Mouse (Mus musculus) myocyte (in vitro differentiated cells): ENCODE measurements around the gene Serpinb13. TPM values are rescaled to one million over a fixed set of nuclear protein-coding genes. Genes with fewer than 3 reads are reported as not detected.

Source experiments
- H3K27me3 ChIP-seq: one replicate; pipeline ENCODE4 v1.6.1; 2011; ENCODE audit not compliant: control insufficient read depth, insufficient read depth, insufficient read length
- H3K36me3 ChIP-seq: one replicate; pipeline ENCODE4 v1.6.1; 2011; ENCODE audit not compliant: control insufficient read depth, insufficient read depth
- H3K4me2 ChIP-seq: one replicate; pipeline ENCODE4 v1.6.1; 2011; ENCODE audit warnings: low read depth, control low read depth
- H3K4me3 ChIP-seq: one replicate; pipeline ENCODE4 v1.5.1; 2011; ENCODE audit warnings: mild to moderate bottlenecking, control low read depth, moderate library complexity
- H3K79me2 ChIP-seq: one replicate; pipeline ENCODE4 v1.6.1; 2011; ENCODE audit not compliant: control insufficient read depth, insufficient read depth
- H3ac ChIP-seq: one replicate; pipeline ENCODE4 v1.6.1; 2011; ENCODE audit not compliant: control insufficient read depth, insufficient read length
- CEBPB ChIP-seq: IDR thresholded peaks from 2 replicates; pipeline ENCODE4 v1.6.1; 2011; ENCODE audit warnings: mild to moderate bottlenecking, moderate library complexity; ENCODE audit not compliant: poor library complexity, insufficient read depth, severe bottlenecking
- E2F4 ChIP-seq: IDR thresholded peaks from one replicate; pipeline ENCODE4 v1.6.1; 2011; ENCODE audit warnings: mild to moderate bottlenecking, control low read depth, moderate library complexity; ENCODE audit not compliant: insufficient read depth
- MAX ChIP-seq: IDR thresholded peaks from one replicate; pipeline ENCODE4 v1.6.1; 2011; ENCODE audit warnings: low read depth, mild to moderate bottlenecking, control low read depth
- MYOD1 ChIP-seq, 3 experiments: IDR thresholded peaks; one replicate each; pipeline ENCODE4 v1.6.1; 2011; ENCODE audit warnings: control low read depth in 2 of 3, low read depth in 2 of 3, mild to moderate bottlenecking in 2 of 3, moderate library complexity in 1 of 3; ENCODE audit not compliant: insufficient read length in 2 of 3, control insufficient read depth in 1 of 3
- MYOG ChIP-seq, 3 experiments: IDR thresholded peaks; one replicate each; pipeline ENCODE4 v1.6.1; 2011; ENCODE audit warnings: control low read depth in 2 of 3, low read depth in 2 of 3, mild to moderate bottlenecking in 2 of 3; ENCODE audit not compliant: insufficient read length in 2 of 3, control insufficient read depth in 1 of 3, insufficient read depth in 1 of 3
- POLR2A ChIP-seq: IDR thresholded peaks from one replicate; pipeline ENCODE4 v1.6.1; 2011; ENCODE audit warnings: low read depth, mild to moderate bottlenecking, control low read depth, moderate library complexity; ENCODE audit not compliant: insufficient read length
- POLR2AphosphoS2 ChIP-seq: IDR thresholded peaks from one replicate; pipeline ENCODE4 v1.6.1; 2011; ENCODE audit warnings: low read depth, control low read depth; ENCODE audit not compliant: insufficient read length
- REST ChIP-seq: IDR thresholded peaks from one replicate; pipeline ENCODE4 v1.6.1; 2011; ENCODE audit warnings: mild to moderate bottlenecking, control low read depth, moderate library complexity; ENCODE audit not compliant: insufficient read depth, insufficient read length
- SRF ChIP-seq: IDR thresholded peaks from one replicate; pipeline ENCODE4 v1.6.1; 2011; ENCODE audit warnings: low read depth; ENCODE audit not compliant: control insufficient read depth, insufficient read length
- TCF12 ChIP-seq: IDR thresholded peaks from one replicate; pipeline ENCODE4 v1.6.1; 2011; ENCODE audit warnings: mild to moderate bottlenecking, control low read depth; ENCODE audit not compliant: poor library complexity, insufficient read depth, severe bottlenecking
- TCF3 ChIP-seq: IDR thresholded peaks from one replicate; pipeline ENCODE4 v1.6.1; 2011; ENCODE audit warnings: low read depth, control low read depth; ENCODE audit not compliant: insufficient read length
- USF1 ChIP-seq: IDR thresholded peaks from one replicate; pipeline ENCODE4 v1.6.1; 2011; ENCODE audit warnings: low read depth, mild to moderate bottlenecking, control low read depth, moderate library complexity
- polyA plus RNA-seq: library from polyadenylated mRNA; unstranded; fragments of >200 nt; fragmentation: generic; extraction: Trizol; gene quantifications from one replicate; pipeline ENCODE4 v1.2.1, GENCODE M21; 2012; ENCODE audit warnings: missing spikeins

Serpinb13 gene
- not detected for polyA plus RNA-seq

DNA sequence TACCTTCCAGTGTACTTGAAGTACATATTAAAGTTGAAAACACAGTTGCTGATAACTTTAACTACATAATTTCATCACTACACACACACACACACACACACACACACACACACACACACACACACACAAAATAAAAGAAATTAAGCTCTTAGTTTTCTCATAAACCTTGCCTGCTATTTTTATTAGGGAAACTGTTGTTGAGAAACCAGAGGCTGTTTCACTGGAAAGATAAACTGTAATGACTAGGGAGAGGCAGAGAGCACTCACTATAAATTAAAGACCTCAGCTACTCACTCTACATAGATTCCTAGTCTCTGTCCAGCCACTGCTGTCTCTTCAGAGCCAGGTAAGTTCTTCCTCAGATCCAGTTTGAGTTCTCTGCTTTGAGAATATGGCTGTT lies at the start of gene Serpinb13:
Gene Serpinb13 (plus strand): TSS at position 301 of the 400 bp plus-strand sequence.
- Histone ChIP-seq H3K4me3 (no peak within 1 kb of the TSS), H3ac (no peak within 1 kb of the TSS), H3K27me3 (no peaks in the 10 kb centered on the region), H3K36me3 (no peaks in the 10 kb centered on the region), H3K4me2 (no peak within 1 kb of the TSS), H3K79me2 (no peaks in the 10 kb centered on the region)
- no peak for TF ChIP-seq MYOD1 (IDR thresholded peaks at IDR 0.05; ENCODE audit: control insufficient read depth in 1 of 3, insufficient read length in 2 of 3, low read depth in 2 of 3)
- TF ChIP-seq E2F4 = no peak
- TF ChIP-seq MYOG (IDR thresholded peaks at IDR 0.05; ENCODE audit: control insufficient read depth in 1 of 3, insufficient read depth in 1 of 3, insufficient read length in 2 of 3, low read depth in 2 of 3) = no peak
- TF ChIP-seq USF1 = no peak
- TF ChIP-seq POLR2AphosphoS2 = no peak
- no peak for TF ChIP-seq POLR2A

DNA sequence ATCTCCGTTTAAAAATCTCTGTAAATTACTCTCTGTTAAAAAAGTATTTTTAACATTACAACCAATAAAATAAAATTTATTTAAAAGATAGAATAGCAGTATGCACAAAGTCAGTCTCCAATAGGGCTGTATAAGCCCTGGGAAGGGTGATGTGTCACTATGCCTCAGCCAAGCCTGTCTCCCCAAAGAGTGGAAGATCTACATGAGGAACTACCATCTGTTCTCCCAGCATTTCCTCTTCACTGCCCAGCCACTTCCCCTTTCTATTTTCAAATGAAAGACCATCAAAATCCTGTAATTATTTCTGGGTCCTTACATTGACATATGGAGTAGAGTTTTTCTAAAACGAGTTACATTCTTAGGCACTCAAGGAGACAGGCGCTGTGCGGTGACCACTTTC lies 48.8 kb upstream of the Serpinb13 start:
- H3K4me3 ChIP-seq = no peak overlapping the region
- TF ChIP-seq MYOG (IDR thresholded peaks at IDR 0.05; ENCODE audit: control insufficient read depth in 1 of 3, insufficient read depth in 1 of 3, insufficient read length in 2 of 3, low read depth in 2 of 3) = no peak
- TF ChIP-seq USF1 = no peak
- no peak for TF ChIP-seq POLR2A
- no peak overlapping the region for H3ac ChIP-seq
- no peaks in the 10 kb centered on the region for H3K36me3 ChIP-seq
- no peak overlapping the region for H3K4me2 ChIP-seq
- no peaks in the 10 kb centered on the region for H3K79me2 ChIP-seq
- H3K27me3 ChIP-seq = no peaks in the 10 kb centered on the region

GRCm38 (mm10) chr1:106933658-106934057 lies 47.1 kb upstream of the Serpinb13 start:
- Histone ChIP-seq H3K36me3 (no peaks in the 10 kb centered on the region), H3K79me2 (no peaks in the 10 kb centered on the region), H3K4me3 (no peak overlapping the region), H3K4me2 (no peak overlapping the region), H3K27me3 (no peaks in the 10 kb centered on the region), H3ac (no peak overlapping the region)
- TF ChIP-seq USF1 = no peak
- no peak for TF ChIP-seq REST
- no peak for TF ChIP-seq TCF3
- TF ChIP-seq MYOD1 (IDR thresholded peaks at IDR 0.05; ENCODE audit: control insufficient read depth in 1 of 3, insufficient read length in 2 of 3, low read depth in 2 of 3) = no peak
- no peak for TF ChIP-seq SRF
- TF ChIP-seq E2F4 = no peak
- no peak for TF ChIP-seq POLR2AphosphoS2
- no peak for TF ChIP-seq MAX
- no peak for TF ChIP-seq TCF12
- TF ChIP-seq POLR2A = no peak
- TF ChIP-seq CEBPB = no peak
- TF ChIP-seq MYOG (IDR thresholded peaks at IDR 0.05; ENCODE audit: control insufficient read depth in 1 of 3, insufficient read depth in 1 of 3, insufficient read length in 2 of 3, low read depth in 2 of 3) = no peak

GRCm38 (mm10) chr1:106934265-106934664 lies 46.5 kb upstream of the Serpinb13 start, which contains the start of gene Serpinb12:
TSS of gene Serpinb12 (plus strand) at chr1:106934449.
- no peaks in the 10 kb centered on the region for H3K27me3 ChIP-seq
- no peaks in the 10 kb centered on the region for H3K79me2 ChIP-seq
- no peak for TF ChIP-seq CEBPB
- no peak for TF ChIP-seq TCF12
- TF ChIP-seq POLR2A = no peak
- no peak for TF ChIP-seq MYOD1 (IDR thresholded peaks at IDR 0.05; ENCODE audit: control insufficient read depth in 1 of 3, insufficient read length in 2 of 3, low read depth in 2 of 3)
- no peak for TF ChIP-seq E2F4
- TF ChIP-seq USF1 = no peak
- no peak for TF ChIP-seq MAX
- TF ChIP-seq POLR2AphosphoS2 = no peak
- TF ChIP-seq TCF3 = no peak
- TF ChIP-seq MYOG (IDR thresholded peaks at IDR 0.05; ENCODE audit: control insufficient read depth in 1 of 3, insufficient read depth in 1 of 3, insufficient read length in 2 of 3, low read depth in 2 of 3) = no peak
- TF ChIP-seq REST = no peak
- H3K4me2 ChIP-seq = no peak within 1 kb of the TSS
- H3ac ChIP-seq = no peak within 1 kb of the TSS
- no peak within 1 kb of the TSS for H3K4me3 ChIP-seq
- H3K36me3 ChIP-seq = no peaks in the 10 kb centered on the region

DNA sequence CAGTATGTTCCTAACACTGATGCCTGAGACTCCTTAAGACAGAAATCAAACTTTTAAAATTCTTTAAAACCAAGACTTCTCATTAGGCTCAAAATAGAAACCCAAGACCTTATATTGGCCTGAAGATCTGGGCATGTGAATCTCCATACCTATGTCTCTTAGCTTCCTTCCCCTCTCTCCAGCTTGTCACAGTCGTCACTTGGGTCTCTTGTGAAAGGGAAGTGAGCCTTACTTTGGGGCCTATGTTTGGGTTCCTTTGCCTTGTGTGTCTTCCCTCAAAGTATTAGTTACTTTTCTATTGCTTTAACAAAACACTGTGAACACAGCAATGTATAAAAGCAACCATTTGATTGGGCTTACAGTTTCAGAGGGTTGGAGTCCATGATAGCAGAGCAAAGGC lies 33.6 kb upstream of the Serpinb13 start:
- no peaks in the 10 kb centered on the region for H3K36me3 ChIP-seq
- H3K4me3 ChIP-seq = no peak overlapping the region
- TF ChIP-seq MYOD1 (IDR thresholded peaks at IDR 0.05; ENCODE audit: control insufficient read depth in 1 of 3, insufficient read length in 2 of 3, low read depth in 2 of 3) = no peak
- no peak for TF ChIP-seq REST
- TF ChIP-seq USF1 = no peak
- TF ChIP-seq TCF12 = no peak
- TF ChIP-seq E2F4 = no peak
- TF ChIP-seq MYOG (IDR thresholded peaks at IDR 0.05; ENCODE audit: control insufficient read depth in 1 of 3, insufficient read depth in 1 of 3, insufficient read length in 2 of 3, low read depth in 2 of 3) = no peak
- no peak for TF ChIP-seq CEBPB
- TF ChIP-seq SRF = no peak
- no peak for TF ChIP-seq POLR2AphosphoS2
- no peak for TF ChIP-seq POLR2A
- TF ChIP-seq TCF3 = no peak
- TF ChIP-seq MAX = no peak
- H3ac ChIP-seq = no peak overlapping the region
- H3K79me2 ChIP-seq = no peaks in the 10 kb centered on the region
- no peak overlapping the region for H3K4me2 ChIP-seq
- no peaks in the 10 kb centered on the region for H3K27me3 ChIP-seq
